Mouse (Mus musculus): Measurements from ENCODE around the gene Gm43738.

DNA sequence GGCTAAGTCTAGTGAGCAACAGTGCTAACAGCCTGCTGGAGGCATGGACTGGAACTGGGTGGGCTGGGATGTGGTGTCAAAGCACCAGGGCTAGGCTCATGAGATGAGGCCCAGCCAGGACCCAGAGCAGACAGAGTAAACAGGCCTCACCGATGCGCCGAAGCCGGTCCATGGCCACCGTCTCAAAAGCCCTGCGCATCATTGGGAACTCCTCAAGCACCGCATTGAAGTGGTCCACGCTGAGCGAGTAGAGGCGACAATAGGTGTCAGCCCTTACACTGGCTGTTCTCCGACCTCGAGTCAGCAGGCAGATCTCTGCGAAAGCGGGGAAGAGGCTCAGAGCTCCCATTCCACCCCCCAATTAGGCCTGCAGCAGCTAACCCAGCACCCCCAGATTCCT, 47.7 kb upstream of the Gm43738 start:
- TF ChIP-seq CTCF (conservative IDR thresholded peaks at IDR 0.05; ENCODE audit: insufficient read depth, insufficient read length, low read depth, low read length), result no peak
- TF ChIP-seq POLR2A (IDR thresholded peaks at IDR 0.05; ENCODE audit: low read depth, low read length), result no peak

Measured in kidney, adult 2 months (tissue).